Mouse (Mus musculus) adrenal gland, postnatal 25 days (tissue): ENCODE measurements around the gene Cfl1. TPM values are rescaled to one million over a fixed set of nuclear protein-coding genes. Genes with fewer than 3 reads are reported as not detected.

ENCODE experiments used
- DNase-seq: peaks from one replicate; pipeline ENCODE4 v3.0.0; 2021; ENCODE audit warnings: mixed read lengths
- total RNA-seq: library from RNA; stranded (reverse); gene quantifications from 2 replicates; pipeline ENCODE4 v1.2.3, GENCODE M21; 2021

The Cfl1 gene
- total RNA-seq, 1 experiment from 2014 or later: 625 TPM

DNA sequence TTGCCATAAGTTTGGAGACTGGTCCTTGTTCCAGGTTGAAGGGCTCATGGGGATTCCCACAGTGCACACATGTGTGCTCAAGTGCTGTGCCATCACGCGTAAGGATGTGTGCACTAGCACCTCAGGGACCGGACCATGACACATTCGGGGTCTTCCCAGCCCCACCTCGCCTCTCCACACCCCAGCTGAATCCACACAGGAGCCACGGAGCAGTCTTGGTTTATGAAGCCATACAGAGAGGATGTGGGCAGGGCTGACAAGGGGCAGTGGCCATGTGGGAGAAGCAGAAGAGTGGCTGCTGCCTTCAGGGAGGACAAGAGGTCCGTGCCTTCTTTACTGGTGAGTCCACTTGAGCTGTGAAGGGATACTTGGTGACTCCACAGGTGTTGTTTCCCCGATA, 25.2 kb upstream of the Cfl1 start:
- no peak for DNase-seq

DNA sequence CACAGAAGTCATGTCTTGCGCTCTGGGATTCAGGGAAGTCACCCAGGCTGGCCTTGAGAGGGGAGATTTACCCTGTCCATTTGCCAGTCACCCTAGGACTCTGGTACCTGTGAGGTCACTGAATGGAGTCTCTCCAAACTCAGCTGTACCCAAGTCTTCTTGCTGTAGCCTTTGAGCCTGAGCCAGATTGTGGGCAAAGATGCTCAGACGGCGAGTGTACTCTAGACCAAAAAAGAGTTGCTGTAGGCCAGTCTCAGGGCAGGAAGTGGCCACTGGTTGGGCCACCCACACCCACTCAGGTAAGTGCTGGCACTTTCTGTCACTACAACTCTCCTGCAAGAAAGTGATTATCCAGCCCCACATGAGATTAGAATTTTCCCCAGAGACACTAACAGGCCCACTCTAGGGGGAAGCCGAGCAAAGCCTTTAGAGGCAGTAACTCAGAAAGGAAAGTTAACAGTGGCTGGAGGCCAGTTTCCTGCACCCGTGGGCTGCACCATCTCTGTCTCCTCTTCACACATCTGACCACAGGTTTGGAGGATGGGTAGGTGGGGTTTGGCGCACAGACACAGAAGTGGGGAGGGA, 23.2 kb upstream of the Cfl1 start:
- DNase-seq: no peak

DNA sequence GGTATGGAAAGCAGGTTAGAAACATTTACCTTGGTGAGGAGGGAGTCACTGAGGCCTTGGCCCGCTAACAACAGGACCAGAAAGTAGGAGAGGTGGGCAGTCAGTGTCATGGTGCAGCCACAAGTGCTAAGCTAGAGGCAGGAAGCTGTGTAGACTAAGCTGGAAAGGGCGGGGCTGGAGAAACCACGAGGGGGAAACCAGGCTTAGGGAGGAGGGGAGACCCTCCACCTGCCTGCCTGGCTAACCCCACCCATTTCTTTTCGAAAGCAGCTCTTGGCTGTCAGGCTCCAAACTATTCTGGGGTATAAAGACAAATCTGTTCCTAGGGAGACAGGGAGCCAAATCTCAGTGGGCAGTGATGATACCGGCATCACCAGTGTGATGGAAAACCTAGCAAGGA, 21.9 kb upstream of the Cfl1 start, which contains the start of gene Ctsw:
Gene Ctsw, minus strand, starts transcription at position 134 of the 400 bp plus-strand sequence.
- DNase-seq: no peak

DNA sequence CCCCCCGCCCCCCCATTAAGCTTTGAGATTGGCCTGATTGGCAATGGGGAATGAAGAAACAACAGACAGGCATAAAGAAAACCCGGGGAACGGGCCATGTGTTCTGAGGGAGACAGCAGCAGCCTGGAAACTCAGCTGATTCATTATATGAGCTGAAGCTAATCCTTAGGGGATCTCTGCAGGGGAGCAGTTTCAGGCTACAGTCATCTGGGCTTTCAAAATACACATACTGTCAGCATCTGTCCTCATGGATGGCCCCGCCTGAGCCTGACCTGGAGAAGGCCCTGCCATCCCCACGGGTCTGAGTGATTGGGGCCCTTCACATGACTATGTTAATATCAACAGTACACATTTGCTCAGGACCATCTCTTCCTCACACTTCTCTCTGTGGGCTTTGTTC, 18.4 kb upstream of the Cfl1 start:
- DNase-seq: no peak

DNA sequence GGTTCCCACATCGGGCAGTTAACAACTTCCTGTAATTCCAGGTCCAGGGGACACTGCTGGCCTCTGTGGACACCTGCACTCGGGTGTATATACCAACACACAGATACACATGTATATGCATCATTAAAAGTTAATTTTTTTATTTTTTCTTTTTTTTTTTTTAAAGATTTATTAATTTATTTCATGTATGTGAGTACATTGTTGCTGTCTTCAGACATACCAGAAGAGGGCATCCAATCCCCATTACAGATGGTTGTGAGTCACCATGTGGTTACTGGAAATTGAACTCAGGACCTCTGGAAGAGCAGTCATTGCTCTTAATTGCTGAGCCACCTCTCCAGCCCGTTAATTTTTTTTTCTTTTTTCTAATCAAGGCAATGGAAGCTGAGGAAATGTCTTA, 17.4 kb upstream of the Cfl1 start:
- no peak for DNase-seq

DNA sequence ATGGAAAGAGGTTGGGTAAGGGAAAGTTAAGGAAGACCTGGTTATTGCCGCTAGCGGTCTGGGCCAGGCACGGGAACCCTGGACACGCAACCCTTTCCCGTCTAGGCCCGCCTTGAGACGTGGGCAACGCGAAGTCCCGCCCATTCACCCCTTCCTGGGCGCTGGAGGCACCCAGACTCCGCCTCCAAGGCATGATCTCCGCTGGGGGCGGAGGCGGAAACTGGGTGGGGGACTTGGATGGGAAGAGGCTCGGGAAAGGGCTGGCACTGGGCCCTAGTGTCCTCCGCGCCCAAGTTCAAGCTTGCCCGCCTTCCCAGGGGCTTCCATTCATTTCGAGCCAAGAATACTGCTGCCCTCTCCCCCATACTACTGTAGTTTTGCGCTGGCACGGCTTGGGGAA, 16.5 kb upstream of the Cfl1 start, which contains the start of gene Efemp2:
Gene Efemp2, plus strand, starts transcription at position 235 of the 400 bp plus-strand sequence.
- peak; percentile 90 for DNase-seq

DNA sequence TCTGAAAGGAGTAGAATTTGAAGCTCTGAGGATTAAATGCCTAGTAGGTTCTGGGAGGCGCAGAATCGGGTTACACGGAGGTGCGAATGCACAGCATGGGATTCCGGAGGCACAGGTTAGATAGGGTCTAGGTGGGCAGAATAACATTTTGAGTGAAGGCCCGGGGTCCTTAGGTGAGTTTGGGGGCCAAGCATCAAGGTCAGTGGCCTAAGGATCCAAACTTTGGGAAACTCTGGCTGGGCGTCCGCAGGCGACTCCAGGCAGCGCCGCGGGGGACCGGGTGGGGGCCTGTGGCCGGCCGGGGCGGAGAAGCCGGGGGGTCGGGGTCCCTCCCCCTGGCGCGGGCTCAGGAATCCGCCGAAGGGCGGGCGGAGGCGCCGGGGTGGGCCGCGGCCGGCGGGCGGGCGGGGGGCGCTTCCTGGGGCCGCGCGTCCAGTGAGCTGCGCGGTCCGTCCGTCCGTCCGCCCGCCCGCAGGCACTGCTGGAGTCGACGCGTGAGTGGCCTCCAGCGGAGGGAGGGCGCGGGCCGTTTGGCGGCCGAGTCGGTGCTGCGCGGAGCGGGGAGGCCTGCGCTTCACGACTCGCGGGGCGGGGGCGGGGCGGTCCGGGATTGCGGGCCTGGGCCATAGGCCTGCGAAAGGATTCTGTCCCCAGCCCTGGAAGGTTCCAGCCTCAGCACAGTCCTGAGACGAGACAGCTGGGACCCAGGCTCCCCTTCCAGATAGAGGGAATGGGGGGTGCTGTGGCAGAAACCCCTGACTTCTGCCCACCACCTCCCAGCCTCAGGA, 15.8 kb upstream of the Cfl1 start:
- peak; percentile 73 for DNase-seq

DNA sequence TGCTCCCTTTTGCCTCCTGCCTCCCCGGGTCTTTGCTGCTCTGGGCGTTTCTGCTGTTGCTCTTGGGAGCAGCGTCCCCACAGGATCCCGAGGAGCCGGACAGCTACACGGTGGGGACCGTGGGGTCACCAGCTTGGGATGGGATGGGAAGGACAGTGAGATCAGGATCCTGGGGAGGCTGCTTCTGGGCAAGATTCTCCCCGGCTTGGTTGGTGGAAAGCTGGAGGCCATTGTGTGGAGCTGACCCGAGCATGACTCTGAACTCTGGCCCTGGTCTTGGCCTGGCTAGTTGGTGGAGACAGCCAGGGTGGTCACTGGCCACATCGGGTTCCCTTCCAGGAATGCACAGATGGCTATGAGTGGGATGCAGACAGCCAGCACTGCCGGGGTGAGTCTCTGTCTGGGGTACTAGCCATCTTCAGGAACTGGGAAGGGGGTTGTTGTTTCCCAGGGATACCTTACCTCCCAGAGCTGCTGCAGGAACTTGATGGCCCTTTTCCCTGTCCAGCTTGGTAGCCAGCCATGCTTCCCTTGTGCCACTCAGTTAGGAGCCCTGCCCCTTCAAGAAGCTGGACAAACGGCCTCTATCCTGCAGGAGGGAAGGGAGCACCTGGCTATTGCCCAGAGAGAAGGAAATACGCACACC, 15.1 kb upstream of the Cfl1 start:
- no peak for DNase-seq

DNA sequence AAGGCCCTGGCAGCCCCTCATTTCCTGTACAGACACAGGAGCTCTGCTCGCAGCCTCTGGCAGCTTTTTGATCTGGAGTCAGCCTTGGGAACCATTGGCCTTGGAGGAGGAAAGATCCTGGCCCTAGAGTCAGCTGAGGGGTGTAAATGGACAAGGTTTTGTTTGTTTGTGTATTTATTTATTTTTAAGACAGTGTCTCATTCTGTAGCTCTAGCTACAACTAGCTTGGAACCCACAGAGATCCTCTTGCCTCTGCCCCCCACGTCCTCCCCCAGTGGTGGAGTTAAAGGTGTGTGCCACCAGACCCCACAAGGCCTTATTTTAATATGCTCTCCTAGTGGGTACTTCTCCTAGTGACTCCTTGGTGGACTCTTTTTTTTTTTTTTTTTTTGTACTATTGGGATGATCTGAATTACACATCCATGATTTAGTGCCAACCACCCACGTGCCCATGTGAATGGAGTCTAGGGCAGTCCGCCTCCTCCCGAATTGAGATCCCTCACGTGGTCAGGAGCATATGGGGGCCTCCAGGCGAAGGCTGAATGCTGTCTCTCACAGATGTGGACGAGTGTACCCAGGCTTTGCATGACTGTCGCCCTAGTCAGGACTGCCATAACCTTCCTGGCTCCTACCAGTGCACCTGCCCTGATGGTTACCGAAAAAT, 13.1 kb upstream of the Cfl1 start:
- no peak for DNase-seq

DNA sequence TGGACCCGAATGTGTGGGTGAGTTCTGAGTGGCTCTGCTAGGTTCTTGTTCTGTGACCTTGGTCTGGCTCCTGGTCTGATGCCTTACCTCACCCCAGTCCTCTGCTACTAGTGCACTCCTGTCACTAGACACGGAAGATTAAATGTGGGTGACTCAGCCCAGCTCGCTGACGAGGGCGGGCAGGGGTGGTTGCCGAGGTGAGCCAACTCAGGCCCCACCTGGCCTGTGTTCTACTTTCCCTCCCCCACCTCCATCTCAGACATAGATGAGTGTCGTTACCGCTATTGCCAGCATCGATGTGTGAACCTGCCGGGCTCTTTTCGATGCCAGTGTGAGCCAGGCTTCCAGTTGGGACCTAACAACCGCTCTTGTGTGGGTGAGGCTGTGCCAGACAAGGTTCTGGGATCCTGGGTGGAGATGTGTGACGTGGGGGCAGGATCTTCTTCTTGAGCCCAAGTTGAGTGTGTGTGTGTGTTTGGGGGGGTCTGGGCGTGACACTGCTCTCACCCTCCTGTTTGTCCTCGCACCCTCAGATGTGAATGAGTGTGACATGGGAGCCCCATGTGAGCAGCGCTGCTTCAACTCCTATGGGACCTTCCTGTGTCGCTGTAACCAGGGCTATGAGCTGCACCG, 12.5 kb upstream of the Cfl1 start:
- DNase-seq: no peak

DNA sequence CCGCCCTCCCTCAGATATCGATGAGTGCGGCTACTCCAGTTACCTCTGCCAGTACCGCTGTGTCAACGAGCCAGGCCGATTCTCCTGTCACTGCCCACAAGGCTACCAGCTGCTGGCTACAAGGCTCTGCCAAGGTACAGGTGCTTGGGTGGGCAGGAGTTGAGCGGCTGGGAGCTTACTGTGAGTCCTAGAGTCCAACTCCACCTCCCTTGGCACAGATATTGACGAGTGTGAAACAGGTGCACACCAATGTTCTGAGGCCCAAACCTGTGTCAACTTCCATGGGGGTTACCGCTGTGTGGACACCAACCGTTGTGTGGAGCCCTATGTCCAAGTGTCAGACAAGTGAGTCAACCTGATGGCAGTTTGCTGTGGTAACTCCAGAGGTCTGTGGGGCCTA, 10.2 kb upstream of the Cfl1 start:
- no peak for DNase-seq

DNA sequence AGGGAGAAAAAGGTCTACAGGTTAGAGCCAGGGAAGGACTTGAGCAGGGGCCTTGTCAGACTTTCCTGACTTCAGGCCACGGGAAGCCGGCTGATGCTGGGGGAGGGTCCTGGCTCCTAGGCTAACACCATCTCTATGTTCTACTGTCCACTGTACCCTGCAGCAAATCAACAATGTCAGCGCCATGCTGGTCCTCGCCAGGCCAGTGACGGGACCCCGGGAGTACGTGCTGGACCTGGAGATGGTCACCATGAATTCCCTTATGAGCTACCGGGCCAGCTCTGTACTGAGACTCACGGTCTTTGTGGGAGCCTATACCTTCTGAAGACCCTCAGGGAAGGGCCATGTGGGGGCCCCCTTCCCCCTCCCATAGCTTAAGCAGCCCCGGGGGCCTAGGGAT, 8.9 kb upstream of the Cfl1 start:
- DNase-seq: no peak

DNA sequence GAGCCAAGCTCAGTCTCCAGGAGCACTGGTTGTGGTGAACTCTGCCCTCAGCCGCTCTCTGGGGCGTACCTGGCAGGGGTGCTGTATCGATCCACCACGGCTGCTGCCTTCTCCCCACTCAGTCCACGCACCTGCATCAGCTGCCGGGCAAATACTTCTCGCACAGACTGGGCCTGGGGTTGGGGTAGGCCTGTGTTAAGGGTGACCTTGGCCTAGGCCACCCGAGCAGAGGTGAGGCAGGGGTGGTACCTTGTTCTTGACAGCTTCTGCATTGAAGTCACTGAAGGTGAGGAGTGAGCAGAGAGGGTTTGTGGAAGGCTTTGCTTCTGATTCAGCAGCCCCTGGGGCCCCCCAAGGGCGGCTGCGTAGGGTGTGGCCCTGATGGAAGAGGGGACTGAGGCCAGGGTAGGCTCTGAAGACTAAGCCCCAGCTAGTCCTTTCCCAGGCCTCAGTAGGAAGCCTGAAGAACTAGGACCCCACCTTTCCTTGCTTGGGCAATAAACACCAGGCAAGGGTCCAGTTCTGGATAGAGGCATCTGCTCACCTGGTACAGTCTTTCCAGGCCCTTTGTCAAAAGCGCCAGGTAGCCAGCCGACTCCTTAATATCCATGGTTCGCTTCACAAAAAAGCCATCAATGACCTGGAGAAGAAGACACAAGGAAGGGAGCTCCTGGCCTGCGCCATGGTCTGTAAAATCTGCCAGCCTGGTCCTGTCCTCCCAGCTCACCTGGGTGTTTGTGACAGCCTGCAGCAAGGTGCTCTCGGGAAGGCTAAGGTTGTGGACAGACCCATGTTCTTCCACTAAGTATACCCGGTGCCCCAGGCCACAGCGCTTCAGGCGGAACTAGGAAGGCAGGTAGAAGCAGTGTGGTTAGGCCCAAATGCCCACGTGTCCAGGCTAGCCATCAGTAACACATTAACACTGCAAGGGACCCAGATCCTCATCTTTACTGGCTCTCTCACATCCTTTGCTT, 6.6 kb upstream of the Cfl1 start:
- DNase-seq: no peak

DNA sequence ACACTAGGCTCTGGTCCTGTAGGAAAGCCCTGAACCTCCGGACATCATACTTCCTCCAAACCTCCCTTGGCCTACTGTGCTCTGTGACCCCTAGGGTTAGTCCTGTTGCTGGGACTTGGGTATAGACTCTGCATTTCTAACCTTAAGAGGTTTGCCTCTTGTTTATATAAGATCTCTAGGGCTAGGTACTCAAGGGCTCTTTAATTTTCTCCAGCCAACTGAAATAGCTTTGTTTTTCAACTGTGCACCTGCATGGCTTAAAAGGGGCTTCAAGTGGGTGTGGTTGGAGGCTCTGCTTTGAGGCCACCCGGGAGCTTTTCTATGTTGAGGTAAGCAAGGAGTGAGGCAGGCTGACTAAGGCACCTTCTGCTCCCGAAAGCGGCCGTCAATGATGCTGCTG, 5.8 kb upstream of the Cfl1 start:
- DNase-seq: no peak

DNA sequence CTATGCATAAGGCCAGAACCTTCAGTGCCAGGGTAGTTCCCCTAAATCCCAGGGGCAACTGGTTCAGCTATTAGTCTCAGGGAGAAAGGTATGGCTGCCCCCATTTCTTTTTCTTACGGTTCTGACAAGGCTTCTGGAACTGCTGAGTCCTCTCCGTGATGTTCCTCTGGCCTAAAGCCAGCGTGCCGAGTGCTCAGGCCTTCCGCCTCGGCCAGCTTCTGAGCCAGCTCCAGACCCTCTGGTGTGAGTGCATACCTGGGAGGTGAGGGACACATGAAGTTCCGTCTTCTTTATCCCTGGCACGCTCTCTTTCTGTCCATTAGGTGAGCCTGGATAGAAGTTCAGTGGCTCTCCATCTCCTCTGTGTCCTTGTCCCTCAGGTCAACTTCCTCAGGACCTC, 4.9 kb upstream of the Cfl1 start:
- DNase-seq: no peak

DNA sequence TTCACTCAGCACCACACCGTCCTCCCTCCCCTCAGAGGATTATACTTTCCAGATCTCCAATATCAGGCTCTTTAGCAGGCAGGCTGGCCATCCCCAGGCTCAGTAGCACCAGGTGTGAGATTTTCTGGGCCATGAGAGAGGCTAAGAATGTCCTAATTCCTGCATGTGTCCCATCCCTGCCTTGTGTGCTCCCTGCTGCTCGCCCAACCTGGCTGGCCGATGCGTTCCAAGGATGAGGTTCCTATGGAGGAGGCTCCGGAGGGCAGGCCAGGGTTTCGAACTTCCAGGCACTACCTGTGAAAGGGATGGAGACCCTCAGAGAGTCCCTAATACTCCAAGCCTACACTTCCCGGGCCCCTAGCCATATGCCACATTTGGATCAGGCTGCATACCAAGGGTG, 4.4 kb upstream of the Cfl1 start:
- no peak for DNase-seq

DNA sequence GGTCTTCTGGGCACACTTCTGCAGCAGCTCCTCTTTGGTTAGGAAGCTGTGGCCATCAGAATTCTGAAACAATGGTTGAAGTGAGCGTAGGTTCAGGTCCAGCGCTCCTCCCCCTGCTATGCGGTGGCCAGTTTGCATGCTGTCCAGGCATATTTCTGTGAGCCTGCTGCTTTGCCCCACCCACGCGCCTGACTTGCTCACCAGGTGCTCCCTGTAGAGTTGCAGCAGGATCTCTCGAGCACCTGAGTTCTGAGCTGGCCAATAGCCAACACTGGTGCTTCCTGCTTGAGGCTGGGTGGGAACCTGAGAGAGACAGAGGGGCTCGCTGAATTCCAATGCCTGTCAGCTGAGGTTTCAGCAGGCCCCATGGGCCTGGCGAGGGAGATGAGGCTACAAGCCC, 4.0 kb upstream of the Cfl1 start:
- no peak for DNase-seq

DNA sequence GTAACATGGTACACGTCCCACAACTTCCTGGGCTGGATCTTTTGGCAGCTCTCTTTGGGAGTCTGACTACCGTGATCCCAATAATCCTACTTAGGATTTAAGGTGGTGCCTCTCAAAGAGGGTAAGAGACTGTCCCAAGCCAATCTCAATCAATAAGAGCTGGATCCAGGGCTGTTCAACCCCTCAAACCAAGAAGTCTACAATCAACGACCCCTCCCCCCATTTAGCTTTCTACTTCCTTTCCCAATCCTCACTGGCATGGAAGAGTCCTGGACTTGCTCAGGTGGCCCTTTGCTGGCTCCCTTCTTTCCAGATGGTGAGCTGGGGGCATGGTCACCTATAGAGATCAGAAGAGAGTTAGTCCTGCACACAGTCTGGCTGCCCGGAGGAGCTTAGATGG, 3.5 kb upstream of the Cfl1 start:
- DNase-seq: no peak

DNA sequence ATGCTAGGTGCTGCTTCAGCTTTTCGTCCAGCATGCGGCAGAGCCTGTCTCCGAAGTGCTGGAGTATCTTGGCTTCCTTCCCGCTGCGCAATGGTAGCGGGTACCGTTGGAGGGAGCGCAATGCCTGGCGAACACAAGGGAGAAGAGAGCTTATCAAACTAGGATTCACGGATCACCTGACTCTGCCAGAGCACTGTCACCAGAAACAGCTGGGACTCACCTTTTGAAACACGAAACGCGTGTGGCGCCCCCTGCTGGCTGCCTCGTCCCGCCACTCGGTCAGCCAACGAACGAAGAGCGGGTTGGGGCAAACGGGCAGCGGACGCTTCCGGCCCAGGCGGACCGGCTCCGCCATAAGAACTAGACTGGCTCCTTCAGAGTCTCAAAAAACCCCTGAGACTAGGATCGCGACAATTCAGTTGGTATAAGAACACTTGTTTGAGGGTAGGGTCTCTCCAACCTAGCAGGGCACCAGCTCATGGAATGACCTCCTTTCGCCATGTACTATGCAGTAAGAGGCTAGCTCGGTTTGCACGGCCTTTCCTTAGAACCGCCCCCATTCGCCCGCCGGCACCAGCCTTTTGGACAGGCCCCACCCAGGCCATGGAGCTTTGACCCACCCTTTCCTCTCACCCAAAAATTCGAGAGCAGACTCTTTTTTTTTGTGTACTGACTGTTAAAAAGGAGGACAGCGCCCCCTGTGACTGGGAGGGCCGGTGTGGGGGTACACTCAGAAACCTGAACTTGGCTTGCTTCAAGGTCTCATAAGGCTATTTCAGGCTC, 2.3 kb upstream of the Cfl1 start, which contains the start of gene Mus81:
Gene Mus81, minus strand, starts transcription at position 635 of the 783 bp plus-strand sequence.
- peak; percentile 98 for DNase-seq

DNA sequence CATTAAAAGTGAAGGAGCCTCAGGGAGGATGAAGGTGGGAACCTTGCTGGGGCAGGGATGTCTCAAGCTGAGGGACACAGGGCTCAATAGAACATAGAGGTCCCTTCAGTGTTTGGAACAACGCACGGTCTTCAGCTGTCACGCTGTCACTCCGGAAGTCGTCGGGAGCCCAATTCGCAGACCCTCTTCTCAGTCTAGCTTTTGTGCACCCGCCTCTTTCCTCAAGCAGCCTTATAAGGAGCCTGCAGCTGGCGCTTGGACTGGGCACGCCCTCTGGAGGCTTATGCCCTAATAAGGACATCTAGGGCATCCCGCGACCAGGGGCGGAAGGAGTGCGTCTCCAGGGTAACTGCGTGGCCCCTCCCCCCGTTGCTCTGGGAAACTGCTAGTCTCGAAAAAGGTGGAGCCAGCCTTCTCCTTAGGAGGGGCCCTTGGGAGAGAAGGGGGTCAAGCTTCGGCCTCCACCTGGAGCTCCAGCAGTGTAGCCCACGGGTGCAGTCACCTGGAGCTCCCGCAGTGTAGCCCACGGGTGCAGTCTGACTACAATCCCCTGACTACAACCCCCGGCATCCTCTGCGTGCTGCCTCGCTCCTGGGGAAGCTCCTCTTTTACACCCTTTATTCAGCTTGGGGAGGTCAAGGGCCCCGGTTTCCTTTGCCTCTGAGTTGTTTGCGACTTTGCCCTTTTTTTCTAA, 1.2 kb upstream of the Cfl1 start:
- peak; percentile 95 for DNase-seq
